ENCODE assay signal across 9 mouse cellular contexts in the genomic region with DNA sequence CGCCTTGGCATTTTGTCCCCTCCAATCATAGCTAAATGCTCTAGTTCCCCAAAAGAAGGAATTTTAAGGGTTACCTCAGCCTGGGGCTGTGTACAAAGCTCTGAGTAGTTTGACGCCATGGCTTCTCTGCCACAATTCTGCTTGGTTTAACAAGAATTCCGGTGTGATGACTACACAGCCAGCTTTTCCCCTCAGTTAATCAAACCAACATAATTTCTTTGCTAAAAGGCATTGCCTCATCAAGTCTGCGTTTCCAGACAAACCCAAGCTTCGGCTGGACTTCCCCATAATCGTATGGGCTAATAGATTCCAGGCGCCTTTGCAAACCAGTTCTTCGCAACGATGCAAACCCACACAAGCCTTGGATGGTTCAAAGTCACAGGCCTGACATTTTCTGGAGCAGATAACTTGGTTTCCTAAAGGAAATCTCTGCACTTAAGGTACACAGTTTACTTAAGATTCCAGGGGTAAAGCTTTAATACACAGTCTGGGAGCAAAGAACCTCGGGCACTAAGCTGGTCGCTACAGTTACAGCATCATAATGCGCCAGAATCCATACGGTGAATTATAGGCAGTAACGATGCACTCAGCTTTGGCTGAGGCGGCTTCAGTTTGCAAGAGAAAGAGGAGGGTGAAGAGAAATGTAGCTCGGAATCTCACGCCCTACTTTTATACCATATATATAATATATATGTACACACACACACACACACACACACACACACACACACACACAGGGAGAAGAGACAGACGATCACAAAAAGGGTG. TPM values are rescaled to one million over a fixed set of nuclear protein-coding genes. Genes with fewer than 3 reads are reported as not detected.
DNase-seq lines count a peak whose midpoint lies in the region; ATAC-seq and TF ChIP-seq lines count a peak whose summit lies in the region.
"Had no signal": no experiment of that assay in that cellular context is flagged by ENCODE, and none has a peak within 500 bp of the region (broad histone marks: within the 10 kb centered on the region; RNA-seq: fewer than 3 reads in every experiment).

No protein-coding gene starts in this region.

- H3K27me3 ChIP-seq in lung, embryonic 14.5 days (ENCODE audit: insufficient read depth, low read length), result no peaks in the 10 kb centered on the region
- no peaks in the 10 kb centered on the region for H3K27me3 ChIP-seq in embryonic facial prominence, embryonic 12.5 days
- no peaks in the 10 kb centered on the region for H3K27me3 ChIP-seq in hindbrain, embryonic 14.5 days (ENCODE audit: control insufficient read depth, insufficient read depth, low read length)
- H3K27me3 ChIP-seq in neural tube, embryonic 12.5 days (replicated peaks), result no peaks in the 10 kb centered on the region; the same call in 1 of the 2 replicates

- ATAC-seq in lung, embryonic 14.5 days (ENCODE audit: insufficient read depth), result peak; percentile 16; the same call in 1 of the 2 replicates
- peak; percentile 17; the same call in 1 of the 2 replicates for ATAC-seq in embryonic facial prominence, embryonic 12.5 days (ENCODE audit: insufficient number of reproducible peaks, insufficient read depth, low FRiP score, low TSS enrichment)
- peak; percentile 44; the same call in 1 of the 2 replicates for ATAC-seq in hindbrain, embryonic 14.5 days (ENCODE audit: low FRiP score)
- peak; percentile 55; the same call in 1 of the 2 replicates for ATAC-seq in neural tube, embryonic 12.5 days (ENCODE audit: low FRiP score, low read depth)

- DNase-seq in lung, embryonic 14.5 days, result peak; percentile 53
- DNase-seq in lung, postnatal 14 days, result no peak
- DNase-seq in hindbrain, embryonic 14.5 days (ENCODE audit: low spot score), result peak; percentile 51
- no peak for DNase-seq in spleen, postnatal 4 days (ENCODE audit: low spot score in 2 of 2)
- no peak for DNase-seq in left cerebral cortex, adult 8-10 months (ENCODE audit: low spot score in 2 of 2)
- DNase-seq in urinary bladder, adult 18-20 months (ENCODE audit: low spot score in 2 of 2), result no peak

- H3K4me2 ChIP-seq in lung, embryonic 14.5 days, result peak overlapping the region; percentile 95
- peak overlapping the region; percentile 90 for H3K4me2 ChIP-seq in embryonic facial prominence, embryonic 12.5 days (replicated peaks)
- peak overlapping the region; percentile 87 for H3K4me2 ChIP-seq in hindbrain, embryonic 14.5 days (replicated peaks)
- peak overlapping the region; percentile 92 for H3K4me2 ChIP-seq in neural tube, embryonic 12.5 days (replicated peaks)

- no peaks in the 10 kb centered on the region for H3K36me3 ChIP-seq in lung, embryonic 14.5 days (ENCODE audit: insufficient read depth)
- no peaks in the 10 kb centered on the region for H3K36me3 ChIP-seq in embryonic facial prominence, embryonic 12.5 days
- no peaks in the 10 kb centered on the region for H3K36me3 ChIP-seq in hindbrain, embryonic 14.5 days (replicated peaks; ENCODE audit: control insufficient read depth, insufficient read depth)
- no peaks in the 10 kb centered on the region for H3K36me3 ChIP-seq in neural tube, embryonic 12.5 days

- no peaks in the 10 kb centered on the region for H3K9me3 ChIP-seq in lung, embryonic 14.5 days (ENCODE audit: low read depth, low read length)
- H3K9me3 ChIP-seq in embryonic facial prominence, embryonic 12.5 days, result no peaks in the 10 kb centered on the region
- no peaks in the 10 kb centered on the region for H3K9me3 ChIP-seq in hindbrain, embryonic 14.5 days (ENCODE audit: control insufficient read depth, low read length)
- H3K9me3 ChIP-seq in neural tube, embryonic 12.5 days, result no peaks in the 10 kb centered on the region

- peaks cover 12% of the 10 kb centered on the region for H3K4me1 ChIP-seq in lung, embryonic 14.5 days (ENCODE audit: insufficient read depth)
- H3K4me1 ChIP-seq in embryonic facial prominence, embryonic 12.5 days, result peaks cover 34% of the 10 kb centered on the region
- H3K4me1 ChIP-seq in hindbrain, embryonic 14.5 days (replicated peaks; ENCODE audit: control insufficient read depth, insufficient read depth, low read length), result peaks cover 20% of the 10 kb centered on the region
- H3K4me1 ChIP-seq in neural tube, embryonic 12.5 days, result peaks cover 16% of the 10 kb centered on the region

- peak overlapping the region; percentile 43; the same call in 1 of the 2 replicates for H3K27ac ChIP-seq in lung, embryonic 14.5 days (ENCODE audit: low read depth)
- H3K27ac ChIP-seq in embryonic facial prominence, embryonic 12.5 days, result peak overlapping the region; percentile 92
- peak overlapping the region; percentile 86 for H3K27ac ChIP-seq in hindbrain, embryonic 14.5 days
- H3K27ac ChIP-seq in neural tube, embryonic 12.5 days, result no peak overlapping the region

- peak overlapping the region; percentile 69; the same call in 1 of the 2 replicates for H3K9ac ChIP-seq in lung, embryonic 14.5 days
- peak overlapping the region; percentile 72 for H3K9ac ChIP-seq in embryonic facial prominence, embryonic 12.5 days
- H3K9ac ChIP-seq in hindbrain, embryonic 14.5 days, result peak overlapping the region; percentile 81
- H3K9ac ChIP-seq in neural tube, embryonic 12.5 days, result peak overlapping the region; percentile 83

- no peak for TF ChIP-seq CTCF in lung, embryonic 14.5 days (IDR thresholded peaks at IDR 0.05; ENCODE audit: low read depth)

- 48% methylated on average over 18 of the region's 18 CpGs for WGBS in lung, embryonic 14.5 days
- WGBS in embryonic facial prominence, embryonic 12.5 days, result 33% methylated on average over 18 of the region's 18 CpGs
- 49% methylated on average over 18 of the region's 18 CpGs for WGBS in hindbrain, embryonic 14.5 days
- WGBS in neural tube, embryonic 12.5 days, result 62% methylated on average over 18 of the region's 18 CpGs

- peak overlapping the region; percentile 60 for H3K4me3 ChIP-seq in lung, embryonic 14.5 days (ENCODE audit: low read depth, low read length)
- H3K4me3 ChIP-seq in embryonic facial prominence, embryonic 12.5 days, result peak overlapping the region; percentile 57
- H3K4me3 ChIP-seq in hindbrain, embryonic 14.5 days (replicated peaks; ENCODE audit: low read length), result peak overlapping the region; percentile 67
- peak overlapping the region; percentile 59 for H3K4me3 ChIP-seq in neural tube, embryonic 12.5 days

RNA-seq across cellular contexts. Expression of gene Serp2, which starts 1.2 kb away (rescaled TPM):
- polyA plus RNA-seq in lung, embryonic 14.5 days (2014; fragmentation: Nextera tagmentation; extraction: Ambion mirVana), result 5.8 and 7.7 TPM in 2 replicates
- 23.3 and 24.3 TPM in 2 replicates for polyA plus RNA-seq in embryonic facial prominence, embryonic 12.5 days (2016; fragmentation: Nextera tagmentation; extraction: Ambion mirVana)
- 217 and 222 TPM in 2 replicates for polyA plus RNA-seq in hindbrain, embryonic 14.5 days (2014; fragmentation: Nextera tagmentation; extraction: Ambion mirVana)
- 69.9 and 73.5 TPM in 2 replicates for polyA plus RNA-seq in neural tube, embryonic 12.5 days (2016; fragmentation: Nextera tagmentation; extraction: Ambion mirVana)
- total RNA-seq in left cerebral cortex, adult 8-10 months (2022), result 100 to 1,000 TPM; 143 to 176 (median 163) TPM
- total RNA-seq: common myeloid progenitor, adult 5-6 weeks had no signal

Comparison
In these comparisons a context has a peak if more than half of its experiments do, and no peak if none do; other contexts are left out.
1. DNase-seq: peak in lung, embryonic 14.5 days (single experiment) and hindbrain, embryonic 14.5 days (single experiment); none in lung, postnatal 14 days (single experiment), spleen, postnatal 4 days (0 of 2), left cerebral cortex, adult 8-10 months (0 of 2) and urinary bladder, adult 18-20 months (0 of 2).
2. Peak in every context shown above with its lines, with median percentiles within 50 percentile points of each other: ATAC-seq, H3K4me2 ChIP-seq, H3K4me3 ChIP-seq and H3K9ac ChIP-seq.